ENCODE assay signal across 14 mouse cellular contexts in genomic region chr8:71299716-71300115, GRCm38 (mm10).
"Had no signal": no experiment of that assay in that cellular context is flagged by ENCODE, and none has a peak within 500 bp of the region (broad histone marks: within the 10 kb centered on the region; RNA-seq: fewer than 3 reads in every experiment).

No protein-coding gene starts in this region.

- H3K4me3 ChIP-seq: kidney, embryonic 15.5 days; left cerebral cortex, adult 2 months; limb, embryonic 10.5 days; midbrain, embryonic 12.5 days; neural tube, embryonic 13.5 days had no signal

- ATAC-seq: inflammation-experienced regulatory T-cells, adult 6 months; midbrain, embryonic 16.5 days had no signal

- H3K4me2 ChIP-seq: kidney, embryonic 15.5 days; midbrain, embryonic 12.5 days; neural tube, embryonic 13.5 days had no signal

- H3K4me1 ChIP-seq: kidney, embryonic 15.5 days; limb, embryonic 10.5 days; midbrain, embryonic 12.5 days; neural tube, embryonic 13.5 days had no signal

- H3K9me3 ChIP-seq: kidney, embryonic 15.5 days; limb, embryonic 10.5 days had no signal

- H3K9ac ChIP-seq: kidney, embryonic 15.5 days; midbrain, embryonic 12.5 days; neural tube, embryonic 13.5 days had no signal

- H3K27me3 ChIP-seq: kidney, embryonic 15.5 days; midbrain, embryonic 12.5 days; neural tube, embryonic 13.5 days had no signal

- H3K27ac ChIP-seq: kidney, embryonic 15.5 days; left cerebral cortex, adult 2 months; limb, embryonic 10.5 days; midbrain, embryonic 12.5 days; neural tube, embryonic 13.5 days had no signal

- DNase-seq: kidney, adult 2 months; kidney, postnatal 14 days; lung, adult 18-20 months; retina, postnatal 1 day; right cerebral cortex, postnatal 4 days; thymus, adult 2 months; thymus, postnatal 36 days had no signal
